Mouse (Mus musculus): Measurements from ENCODE around the gene Kdm4b. TPM values are rescaled to one million over a fixed set of nuclear protein-coding genes. Genes with fewer than 3 reads are reported as not detected.

Gene Kdm4b
- polyA plus RNA-seq, 1 experiment from 2014 or later = 6.1 TPM

- Histone ChIP-seq H3K4me1 (replicated peaks) (peaks cover 49% of the 10 kb centered on the region), H3K9ac (peak overlapping the region; percentile 73), H3K4me3 (replicated peaks) (peak overlapping the region; percentile 91), H3K27me3 (0 out of 2 replicates have a peak, but pooled peaks cover 3% of the 10 kb centered on the region), H3K36me3 (peaks cover 29% of the 10 kb centered on the region), H3K4me2 (peak overlapping the region; percentile 97), H3K27ac (peak overlapping the region; percentile 87), H3K9me3 (replicated peaks) (no peaks in the 10 kb centered on the region)
- 44% methylated on average over 13 of the region's 13 CpGs for WGBS (ENCODE audit: insufficient replicate concordance)
- DNase-seq = no peak
- peak; percentile 5 for ATAC-seq (ENCODE audit: low read depth)
Measured at GRCm38 (mm10) chr17:56302363-56302996, 23.4 kb upstream of the Kdm4b start.

GRCm38 (mm10) chr17:56303160-56303846, 22.6 kb upstream of the Kdm4b start, which contains the start of gene Uhrf1:
Gene Uhrf1, plus strand, starts transcription at chr17:56303321.
- ATAC-seq (ENCODE audit: low read depth) (peak; percentile 85), DNase-seq (peak; percentile 92)
- peaks cover 57% of the 10 kb centered on the region for H3K4me1 ChIP-seq (replicated peaks)
- 0 out of 2 replicates have a peak, but pooled peaks cover 3% of the 10 kb centered on the region for H3K27me3 ChIP-seq
- peak within 1 kb of the TSS; percentile 91 for H3K4me3 ChIP-seq (replicated peaks)
- H3K36me3 ChIP-seq = peaks cover 37% of the 10 kb centered on the region
- H3K27ac ChIP-seq = peak within 1 kb of the TSS; percentile 96
- WGBS (ENCODE audit: insufficient replicate concordance) = under 1% methylated on average over 43 of the region's 43 CpGs
- peak within 1 kb of the TSS; percentile 97 for H3K4me2 ChIP-seq
- H3K9ac ChIP-seq = peak within 1 kb of the TSS; percentile 93
- H3K9me3 ChIP-seq (replicated peaks) = no peaks in the 10 kb centered on the region

GRCm38 (mm10) chr17:56303847-56304586, 21.8 kb upstream of the Kdm4b start:
- ATAC-seq (ENCODE audit: low read depth) (peak; percentile 87), DNase-seq (peak; percentile 96)
- H3K27me3 ChIP-seq = 0 out of 2 replicates have a peak, but pooled peaks cover 3% of the 10 kb centered on the region
- peaks cover 44% of the 10 kb centered on the region for H3K36me3 ChIP-seq
- peak overlapping the region; percentile 91 for H3K4me3 ChIP-seq (replicated peaks)
- WGBS (ENCODE audit: insufficient replicate concordance) = 1% methylated on average over 68 of the region's 68 CpGs
- no peaks in the 10 kb centered on the region for H3K9me3 ChIP-seq (replicated peaks)
- H3K4me2 ChIP-seq = peak overlapping the region; percentile 97
- H3K27ac ChIP-seq = peak overlapping the region; percentile 96
- H3K9ac ChIP-seq = peak overlapping the region; percentile 93
- H3K4me1 ChIP-seq (replicated peaks) = peaks cover 61% of the 10 kb centered on the region

- WGBS (ENCODE audit: insufficient replicate concordance) = 15% methylated on average over 11 of the region's 11 CpGs
- Histone ChIP-seq H3K4me3 (replicated peaks) (peak overlapping the region; percentile 91), H3K27me3 (0 out of 2 replicates have a peak, but pooled peaks cover 3% of the 10 kb centered on the region), H3K9me3 (replicated peaks) (no peaks in the 10 kb centered on the region), H3K27ac (peak overlapping the region; percentile 74), H3K4me2 (peak overlapping the region; percentile 97), H3K4me1 (replicated peaks) (peaks cover 61% of the 10 kb centered on the region), H3K9ac (peak overlapping the region; percentile 88), H3K36me3 (peaks cover 51% of the 10 kb centered on the region)
- no peak for ATAC-seq (ENCODE audit: low read depth)
- DNase-seq = no peak
Measured at GRCm38 (mm10) chr17:56304718-56305117, 21.1 kb upstream of the Kdm4b start.

GRCm38 (mm10) chr17:56305156-56305555, 20.7 kb upstream of the Kdm4b start:
- Histone ChIP-seq H3K27me3 (0 out of 2 replicates have a peak, but pooled peaks cover 2% of the 10 kb centered on the region), H3K36me3 (peaks cover 56% of the 10 kb centered on the region), H3K4me3 (replicated peaks) (peak overlapping the region; percentile 91), H3K9me3 (replicated peaks) (no peaks in the 10 kb centered on the region), H3K4me2 (peak overlapping the region; percentile 97), H3K27ac (peak overlapping the region; percentile 74), H3K9ac (peak overlapping the region; percentile 88), H3K4me1 (replicated peaks) (peaks cover 61% of the 10 kb centered on the region)
- no peak for DNase-seq
- 32% methylated on average over 9 of the region's 9 CpGs for WGBS (ENCODE audit: insufficient replicate concordance)
- no peak for ATAC-seq (ENCODE audit: low read depth)

- Histone ChIP-seq H3K4me3 (replicated peaks) (peak overlapping the region; percentile 91), H3K36me3 (peaks cover 62% of the 10 kb centered on the region), H3K9me3 (replicated peaks) (no peaks in the 10 kb centered on the region), H3K4me2 (peak overlapping the region; percentile 97), H3K4me1 (replicated peaks) (peaks cover 61% of the 10 kb centered on the region), H3K9ac (peak overlapping the region; percentile 88), H3K27me3 (no peaks in the 10 kb centered on the region), H3K27ac (peak overlapping the region; percentile 74)
- no peak for ATAC-seq (ENCODE audit: low read depth)
- DNase-seq = no peak
- WGBS (ENCODE audit: insufficient replicate concordance) = 72% methylated on average over 8 of the region's 8 CpGs
Measured at GRCm38 (mm10) chr17:56305826-56306225, 20.0 kb upstream of the Kdm4b start.

GRCm38 (mm10) chr17:56308088-56308487, 17.8 kb upstream of the Kdm4b start:
- Histone ChIP-seq H3K27me3 (no peaks in the 10 kb centered on the region), H3K4me2 (no peak overlapping the region), H3K9ac (0 out of 2 replicates have a peak overlapping the region, but pooled peaks have one; percentile 88), H3K27ac (no peak overlapping the region), H3K4me3 (replicated peaks) (no peak overlapping the region), H3K36me3 (peaks cover 85% of the 10 kb centered on the region), H3K4me1 (replicated peaks) (peaks cover 48% of the 10 kb centered on the region), H3K9me3 (replicated peaks) (no peaks in the 10 kb centered on the region)
- DNase-seq (no peak), ATAC-seq (ENCODE audit: low read depth) (no peak)
- 83% methylated on average over 6 of the region's 6 CpGs for WGBS (ENCODE audit: insufficient replicate concordance)

GRCm38 (mm10) chr17:56309191-56309945, 16.5 kb upstream of the Kdm4b start:
- Histone ChIP-seq H3K27ac (no peak overlapping the region), H3K4me2 (no peak overlapping the region), H3K9ac (no peak overlapping the region), H3K27me3 (no peaks in the 10 kb centered on the region), H3K4me3 (replicated peaks) (no peak overlapping the region), H3K4me1 (replicated peaks) (peaks cover 43% of the 10 kb centered on the region), H3K9me3 (replicated peaks) (no peaks in the 10 kb centered on the region), H3K36me3 (peaks cover 98% of the 10 kb centered on the region)
- 85% methylated on average over 15 of the region's 15 CpGs for WGBS (ENCODE audit: insufficient replicate concordance)
- ATAC-seq (ENCODE audit: low read depth) (no peak), DNase-seq (no peak)

- H3K9ac ChIP-seq = 0 out of 2 replicates have a peak overlapping the region, but pooled peaks have one; percentile 58
- no peaks in the 10 kb centered on the region for H3K9me3 ChIP-seq (replicated peaks)
- peak overlapping the region; percentile 77 for H3K4me2 ChIP-seq
- H3K36me3 ChIP-seq = peaks cover 48% of the 10 kb centered on the region
- peak overlapping the region; percentile 84 for H3K27ac ChIP-seq
- no peak overlapping the region for H3K4me3 ChIP-seq (replicated peaks)
- DNase-seq = no peak
- WGBS (ENCODE audit: insufficient replicate concordance) = 69% methylated on average over 3 of the region's 3 CpGs
- no peaks in the 10 kb centered on the region for H3K27me3 ChIP-seq
- peaks cover 47% of the 10 kb centered on the region for H3K4me1 ChIP-seq (replicated peaks)
- no peak for ATAC-seq (ENCODE audit: low read depth)
Measured at GRCm38 (mm10) chr17:56324419-56324818, 1.4 kb upstream of the Kdm4b start.

- no peaks in the 10 kb centered on the region for H3K9me3 ChIP-seq (replicated peaks)
- 4% methylated on average over 67 of the region's 67 CpGs for WGBS (ENCODE audit: insufficient replicate concordance)
- no peaks in the 10 kb centered on the region for H3K27me3 ChIP-seq
- peaks cover 28% of the 10 kb centered on the region for H3K36me3 ChIP-seq
- peaks cover 52% of the 10 kb centered on the region for H3K4me1 ChIP-seq (replicated peaks)
- peak; percentile 43 for ATAC-seq (ENCODE audit: low read depth)
- H3K4me2 ChIP-seq = peak overlapping the region; percentile 99
- peak overlapping the region; percentile 93 for H3K9ac ChIP-seq
- peak overlapping the region; percentile 81 for H3K4me3 ChIP-seq (replicated peaks)
- DNase-seq = no peak
- peak overlapping the region; percentile 95 for H3K27ac ChIP-seq
Measured at GRCm38 (mm10) chr17:56326153-56327147, 588 bp downstream of the Kdm4b start.

Data from liver, embryonic 13.5 days (tissue).